Mouse (Mus musculus): ENCODE measurements around the gene Olfr695. TPM values are rescaled to one million over a fixed set of nuclear protein-coding genes. Genes with fewer than 3 reads are reported as not detected.
"Not testable (repeated sequence)": the region's sequence is repeated elsewhere in the genome, so short reads cannot be mapped to it uniquely, and the experiment has no call there.

Olfr695 gene
- not detected for total RNA-seq (2021)
- long read RNA-seq, experiment 1, result 0 reads
- long read RNA-seq, experiment 2, result 0 reads

- DNase-seq, result no peak
- intact Hi-C loops (cut with DNase I), result no loop called here
- H3K4me3 ChIP-seq, result no peak within 1 kb of the TSS
- TF ChIP-seq CTCF (IDR thresholded peaks at IDR 0.05), result no peak
- no peak within 1 kb of the TSS for H3K27ac ChIP-seq
Observed at GRCm38 (mm10) chr7:106716296-106716695, at the start of gene Olfr695. Olfr695 (minus strand) TSS chr7:106716396.

GRCm38 (mm10) chr7:106761008-106761407 lies 44.8 kb upstream of the Olfr695 start:
- DNase-seq; H3K27ac ChIP-seq; H3K4me3 ChIP-seq; intact Hi-C loops (cut with DNase I): not testable (repeated sequence)

GRCm38 (mm10) chr7:106758800-106759199 lies 42.6 kb upstream of the Olfr695 start:
- no peak for DNase-seq
- Histone ChIP-seq H3K4me3 (no peak overlapping the region), H3K27ac (no peak overlapping the region)
- intact Hi-C loops (cut with DNase I), result no loop called here
- TF ChIP-seq CTCF (IDR thresholded peaks at IDR 0.05), result no peak

DNA sequence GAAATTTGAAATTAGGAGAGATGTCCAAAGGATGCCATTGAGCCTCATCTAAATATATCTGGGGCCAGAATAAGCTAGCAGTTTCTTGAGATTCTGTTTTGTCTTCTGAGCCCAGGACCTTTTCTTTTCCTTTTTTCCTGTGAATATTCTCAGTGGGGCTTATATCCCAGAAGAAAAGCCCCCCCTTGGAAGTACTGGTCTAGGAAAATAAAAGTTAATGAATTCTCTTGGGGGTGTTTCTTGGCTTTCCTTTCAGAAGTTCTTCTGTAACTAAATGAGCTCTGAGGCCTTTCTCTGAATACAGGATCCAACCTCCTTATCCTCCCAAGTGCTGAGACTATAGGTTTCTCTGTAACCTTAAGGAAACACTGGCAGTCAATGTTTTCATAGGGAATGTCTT lies 39.1 kb upstream of the Olfr695 start, which contains the start of gene Olfr698:
Olfr698 (minus strand) TSS at position 101 of the 400 bp plus-strand sequence.
- no peak for TF ChIP-seq CTCF (IDR thresholded peaks at IDR 0.05)
- no peak within 1 kb of the TSS for H3K27ac ChIP-seq
- intact Hi-C loops (cut with DNase I), result no loop called here
- no peak for DNase-seq
- H3K4me3 ChIP-seq, result no peak within 1 kb of the TSS

- H3K4me3 ChIP-seq, result no peak overlapping the region
- intact Hi-C loops (cut with DNase I), result no loop called here
- no peak overlapping the region for H3K27ac ChIP-seq
- no peak for TF ChIP-seq CTCF (IDR thresholded peaks at IDR 0.05)
- DNase-seq, result no peak
Observed at GRCm38 (mm10) chr7:106745811-106746210, 29.6 kb upstream of the Olfr695 start.

GRCm38 (mm10) chr7:106742343-106742742 lies 26.1 kb upstream of the Olfr695 start, which contains the start of gene Olfr697:
Olfr697 (minus strand) TSS chr7:106742443.
- no peak for DNase-seq
- intact Hi-C loops (cut with DNase I), result no loop called here
- Histone ChIP-seq H3K27ac (no peak within 1 kb of the TSS), H3K4me3 (no peak within 1 kb of the TSS)
- no peak for TF ChIP-seq CTCF (IDR thresholded peaks at IDR 0.05)

DNA sequence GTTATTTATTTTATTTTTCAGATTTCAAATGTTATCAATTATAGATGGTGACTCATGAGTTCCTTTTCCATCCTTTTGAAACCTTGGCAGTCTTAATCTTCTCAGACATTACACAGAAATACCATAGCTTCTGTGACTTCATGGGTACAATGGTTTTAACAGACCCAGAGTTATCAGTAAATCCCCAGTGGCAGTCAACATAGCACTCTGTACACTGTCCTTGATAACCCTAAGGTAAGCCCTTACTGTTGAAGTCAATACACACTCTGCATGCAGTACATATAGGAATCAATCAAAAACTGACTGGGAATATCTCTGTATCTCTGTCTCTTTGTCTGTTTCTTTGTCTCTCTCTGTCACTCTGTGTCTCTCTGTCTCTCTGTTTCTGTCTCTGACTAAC lies 20.8 kb upstream of the Olfr695 start:
- DNase-seq, result no peak
- intact Hi-C loops (cut with DNase I), result no loop called here
- TF ChIP-seq CTCF (IDR thresholded peaks at IDR 0.05), result no peak
- Histone ChIP-seq H3K27ac (no peak overlapping the region), H3K4me3 (no peak overlapping the region)

GRCm38 (mm10) chr7:106733717-106734116 lies 17.5 kb upstream of the Olfr695 start:
- H3K4me3 ChIP-seq, result no peak overlapping the region
- no peak for TF ChIP-seq CTCF (IDR thresholded peaks at IDR 0.05)
- H3K27ac ChIP-seq, result no peak overlapping the region
- intact Hi-C loops (cut with DNase I), result no loop called here
- no peak for DNase-seq

DNA sequence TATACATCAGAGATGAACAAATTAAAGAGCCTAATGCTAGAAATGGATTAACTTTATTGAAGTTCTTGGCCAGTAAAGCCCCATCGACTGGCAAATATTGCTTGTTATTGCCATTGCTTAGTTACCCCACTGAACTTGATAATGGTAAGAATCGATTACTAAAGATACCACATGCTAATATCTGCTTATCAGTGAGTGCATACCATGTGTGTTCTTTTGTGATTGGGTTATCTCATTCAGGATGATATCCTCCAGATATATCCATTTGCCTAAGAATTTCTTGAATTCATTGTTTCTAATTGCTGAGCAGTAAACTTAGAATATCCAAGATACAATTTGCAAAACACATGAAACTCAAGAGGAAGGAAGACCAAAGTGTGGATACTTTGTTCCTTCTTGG lies 9.5 kb upstream of the Olfr695 start:
- DNase-seq; H3K27ac ChIP-seq; intact Hi-C loops (cut with DNase I); H3K4me3 ChIP-seq: not testable (repeated sequence)

DNA sequence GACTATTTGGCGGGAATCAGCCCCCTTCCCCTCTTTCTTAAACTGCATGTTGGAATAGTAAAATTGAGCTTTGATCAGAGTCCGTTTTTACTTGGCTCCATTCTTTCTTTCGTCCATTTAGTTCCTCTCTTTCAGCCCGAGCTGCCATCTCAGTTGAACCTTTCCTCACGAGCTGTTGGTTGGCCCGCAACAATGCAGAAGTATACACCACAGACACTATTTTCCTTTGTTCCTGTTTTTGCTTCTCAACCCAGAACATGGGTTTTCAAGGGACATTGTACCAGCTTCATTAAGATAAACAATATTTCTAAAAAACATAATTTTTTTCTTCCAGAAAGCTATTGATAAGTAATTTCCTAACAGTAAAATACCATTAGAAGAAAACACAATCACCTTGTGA lies 4.7 kb downstream of the Olfr695 start:
- intact Hi-C loops (cut with DNase I), result no loop called here
- no peak overlapping the region for H3K27ac ChIP-seq
- no peak for DNase-seq
- no peak overlapping the region for H3K4me3 ChIP-seq
- no peak for TF ChIP-seq CTCF (IDR thresholded peaks at IDR 0.05)

GRCm38 (mm10) chr7:106707705-106708104 lies 8.5 kb downstream of the Olfr695 start:
- DNase-seq; intact Hi-C loops (cut with DNase I); H3K4me3 ChIP-seq; H3K27ac ChIP-seq: not testable (repeated sequence)

DNA sequence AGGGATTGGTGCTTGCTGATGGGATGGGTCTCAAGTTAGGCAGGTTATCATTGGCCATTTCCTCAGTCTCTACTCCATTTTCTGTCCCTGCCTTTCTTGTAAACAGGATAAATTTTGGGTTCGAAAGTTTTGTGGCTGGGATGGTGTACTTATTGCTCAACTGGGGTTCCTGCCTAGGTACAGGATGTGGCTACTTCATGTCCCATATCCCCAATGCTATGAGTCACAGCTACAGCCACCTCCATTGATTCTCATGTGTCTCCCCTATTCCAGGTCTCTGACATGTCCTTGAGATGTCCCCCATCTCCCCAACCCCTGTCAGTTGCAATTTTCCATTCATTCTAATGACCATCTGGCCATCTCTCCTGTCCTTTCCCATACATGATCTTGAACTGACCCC lies 19.3 kb downstream of the Olfr695 start:
- H3K27ac ChIP-seq, result no peak overlapping the region
- intact Hi-C loops (cut with DNase I), result no loop called here
- H3K4me3 ChIP-seq, result no peak overlapping the region
- no peak for DNase-seq
- TF ChIP-seq CTCF (IDR thresholded peaks at IDR 0.05), result no peak

GRCm38 (mm10) chr7:106692976-106693375 lies 23.2 kb downstream of the Olfr695 start:
- TF ChIP-seq CTCF (IDR thresholded peaks at IDR 0.05), result no peak
- intact Hi-C loops (cut with DNase I), result no loop called here
- H3K27ac ChIP-seq, result no peak overlapping the region
- no peak overlapping the region for H3K4me3 ChIP-seq
- no peak for DNase-seq

- intact Hi-C loops (cut with DNase I), result no loop called here
- no peak for DNase-seq
- no peak within 1 kb of the TSS for H3K27ac ChIP-seq
- no peak for TF ChIP-seq CTCF (IDR thresholded peaks at IDR 0.05)
- no peak within 1 kb of the TSS for H3K4me3 ChIP-seq
Observed at GRCm38 (mm10) chr7:106691714-106692113, 24.5 kb downstream of the Olfr695 start, which contains the start of gene Olfr694. Olfr694 (minus strand) TSS chr7:106691814.
